In genomic region chr1:104425307-104425706, GRCm38 (mm10) we compare ENCODE assay signal across 30 mouse cellular contexts.
DNase-seq lines count a peak whose midpoint lies in the region; ATAC-seq and TF ChIP-seq lines count a peak whose summit lies in the region.
"Had no signal": no experiment of that assay in that cellular context is flagged by ENCODE, and none has a peak within 500 bp of the region (broad histone marks: within the 10 kb centered on the region; RNA-seq: fewer than 3 reads in every experiment).

No protein-coding gene starts in this region.

- H3K27me3 ChIP-seq in embryonic facial prominence, embryonic 14.5 days (replicated peaks; ENCODE audit: control insufficient read depth, insufficient read depth, low read length): no peaks in the 10 kb centered on the region
- no peaks in the 10 kb centered on the region for H3K27me3 ChIP-seq in embryonic facial prominence, embryonic 10.5 days (replicated peaks; ENCODE audit: low read depth, poor library complexity, severe bottlenecking)
- no peaks in the 10 kb centered on the region for H3K27me3 ChIP-seq in hindbrain, embryonic 14.5 days (ENCODE audit: control insufficient read depth, insufficient read depth, low read length)
- no peaks in the 10 kb centered on the region for H3K27me3 ChIP-seq in hindbrain, postnatal 0 days (ENCODE audit: insufficient read depth, low read length)
- H3K27me3 ChIP-seq: CH12.LX; embryonic facial prominence, embryonic 12.5 days; liver, embryonic 12.5 days; stomach, embryonic 15.5 days had no signal

- H3K4me3 ChIP-seq in embryonic facial prominence, embryonic 14.5 days (ENCODE audit: low read depth, low read length): no peak overlapping the region
- no peak overlapping the region for H3K4me3 ChIP-seq in embryonic facial prominence, embryonic 10.5 days
- H3K4me3 ChIP-seq in hindbrain, embryonic 14.5 days (replicated peaks; ENCODE audit: low read length): no peak overlapping the region
- H3K4me3 ChIP-seq in hindbrain, postnatal 0 days (ENCODE audit: low read length): no peak overlapping the region
- H3K4me3 ChIP-seq: embryonic facial prominence, embryonic 12.5 days; forebrain, embryonic 10.5 days; liver, embryonic 12.5 days; myocyte; stomach, embryonic 15.5 days had no signal

- WGBS in embryonic facial prominence, embryonic 14.5 days: 77% methylated on average over 1 of the region's 1 CpGs
- WGBS in embryonic facial prominence, embryonic 10.5 days: 88% methylated on average over 1 of the region's 1 CpGs
- WGBS in hindbrain, embryonic 14.5 days: 59% methylated on average over 1 of the region's 1 CpGs
- 86% methylated on average over 1 of the region's 1 CpGs for WGBS in hindbrain, postnatal 0 days

- no peaks in the 10 kb centered on the region for H3K36me3 ChIP-seq in embryonic facial prominence, embryonic 14.5 days (ENCODE audit: control insufficient read depth, insufficient read depth, low read length)
- no peaks in the 10 kb centered on the region for H3K36me3 ChIP-seq in embryonic facial prominence, embryonic 10.5 days (replicated peaks)
- no peaks in the 10 kb centered on the region for H3K36me3 ChIP-seq in hindbrain, embryonic 14.5 days (replicated peaks; ENCODE audit: control insufficient read depth, insufficient read depth)
- no peaks in the 10 kb centered on the region for H3K36me3 ChIP-seq in hindbrain, postnatal 0 days (ENCODE audit: insufficient read depth, low read length)
- H3K36me3 ChIP-seq: embryonic facial prominence, embryonic 12.5 days; forebrain, embryonic 10.5 days; liver, embryonic 12.5 days; stomach, embryonic 15.5 days had no signal

- H3K9ac ChIP-seq in embryonic facial prominence, embryonic 14.5 days (ENCODE audit: low read depth, low read length): no peak overlapping the region
- no peak overlapping the region for H3K9ac ChIP-seq in hindbrain, embryonic 14.5 days
- no peak overlapping the region for H3K9ac ChIP-seq in hindbrain, postnatal 0 days (replicated peaks; ENCODE audit: low read length)
- H3K9ac ChIP-seq: embryonic facial prominence, embryonic 12.5 days; liver, embryonic 12.5 days; liver, postnatal 0 days; stomach, embryonic 15.5 days had no signal

- H3K27ac ChIP-seq in embryonic facial prominence, embryonic 14.5 days (replicated peaks; ENCODE audit: low read depth, low read length): no peak overlapping the region
- H3K27ac ChIP-seq in embryonic facial prominence, embryonic 10.5 days (replicated peaks): no peak overlapping the region
- no peak overlapping the region for H3K27ac ChIP-seq in hindbrain, embryonic 14.5 days
- H3K27ac ChIP-seq in hindbrain, postnatal 0 days: no peak overlapping the region
- H3K27ac ChIP-seq: embryonic facial prominence, embryonic 12.5 days; forebrain, embryonic 10.5 days; liver, embryonic 12.5 days; stomach, embryonic 15.5 days had no signal

- no peak for TF ChIP-seq CTCF in hindbrain, postnatal 0 days (IDR thresholded peaks at IDR 0.05; ENCODE audit: low read depth)

- no peaks in the 10 kb centered on the region for H3K9me3 ChIP-seq in embryonic facial prominence, embryonic 14.5 days (ENCODE audit: control insufficient read depth, low read length)
- H3K9me3 ChIP-seq in embryonic facial prominence, embryonic 10.5 days: no peaks in the 10 kb centered on the region
- no peaks in the 10 kb centered on the region for H3K9me3 ChIP-seq in hindbrain, embryonic 14.5 days (ENCODE audit: control insufficient read depth, low read length)
- no peaks in the 10 kb centered on the region for H3K9me3 ChIP-seq in hindbrain, postnatal 0 days (ENCODE audit: low read length)
- H3K9me3 ChIP-seq: embryonic facial prominence, embryonic 12.5 days; forebrain, embryonic 10.5 days; liver, embryonic 12.5 days; stomach, embryonic 15.5 days had no signal

- no peaks in the 10 kb centered on the region for H3K4me1 ChIP-seq in embryonic facial prominence, embryonic 14.5 days (ENCODE audit: control insufficient read depth, insufficient read depth, low read length)
- H3K4me1 ChIP-seq in embryonic facial prominence, embryonic 10.5 days: no peaks in the 10 kb centered on the region
- H3K4me1 ChIP-seq in hindbrain, embryonic 14.5 days (replicated peaks; ENCODE audit: control insufficient read depth, insufficient read depth, low read length): no peaks in the 10 kb centered on the region
- H3K4me1 ChIP-seq in hindbrain, postnatal 0 days (ENCODE audit: insufficient read depth, low read length): no peaks in the 10 kb centered on the region
- H3K4me1 ChIP-seq: embryonic facial prominence, embryonic 12.5 days; forebrain, embryonic 10.5 days; liver, embryonic 12.5 days; stomach, embryonic 15.5 days had no signal

- DNase-seq in embryonic facial prominence, embryonic 14.5 days (ENCODE audit: low spot score): peak; percentile 12
- no peak for DNase-seq in embryonic facial prominence, embryonic 10.5 days (ENCODE audit: low spot score)
- DNase-seq in hindbrain, embryonic 14.5 days (ENCODE audit: low spot score): peak; percentile 29
- DNase-seq in hindbrain, postnatal 0 days (ENCODE audit: low spot score): no peak
- DNase-seq in retina, embryonic 14.5 days (ENCODE audit: low spot score): peak; percentile 17
- no peak for DNase-seq in retina, postnatal 1 day
- no peak for DNase-seq in adrenal gland, adult (ENCODE audit: inconsistent age in 2 of 2, low spot score in 1 of 2)
- DNase-seq: adrenal gland, adult 8-10 months; cerebellum, adult 8-10 months; cerebellum, postnatal 25 days; gastrocnemius, postnatal 14 days; heart, adult 11 months; heart, postnatal 36 days; kidney, adult 8-10 months; kidney, postnatal 10 days; layer of hippocampus, postnatal 36 days; left cerebral cortex, postnatal 4 days; liver, postnatal 0 days; lung, postnatal 4 days; right cerebral cortex, postnatal 14 days had no signal

- H3K4me2 ChIP-seq in embryonic facial prominence, embryonic 14.5 days (ENCODE audit: low read depth, low read length): no peak overlapping the region
- no peak overlapping the region for H3K4me2 ChIP-seq in hindbrain, embryonic 14.5 days (replicated peaks)
- no peak overlapping the region for H3K4me2 ChIP-seq in hindbrain, postnatal 0 days (ENCODE audit: low read depth, low read length)
- H3K4me2 ChIP-seq: embryonic facial prominence, embryonic 12.5 days; heart, embryonic 11.5 days; liver, embryonic 12.5 days; stomach, embryonic 15.5 days had no signal

- ATAC-seq in embryonic facial prominence, embryonic 14.5 days (ENCODE audit: low read depth): peak; percentile 70
- ATAC-seq in hindbrain, embryonic 14.5 days (ENCODE audit: low FRiP score): peak; percentile 55; the same call in 1 of the 2 replicates
- no peak for ATAC-seq in hindbrain, postnatal 0 days
- ATAC-seq in megakaryocyte, adult 5-6 weeks (ENCODE audit: poor library complexity, severe bottlenecking): no peak
- ATAC-seq: activated CD4-positive, CD25-positive, alpha-beta regulatory T cell, adult 4 months; intestine, embryonic 16.5 days; liver, embryonic 12.5 days; liver, postnatal 0 days had no signal

Comparison
In these comparisons a context has a peak if more than half of its experiments do, and no peak if none do; other contexts are left out.
1. ATAC-seq: peak in embryonic facial prominence, embryonic 14.5 days (single experiment) and hindbrain, embryonic 14.5 days (single experiment); none in hindbrain, postnatal 0 days (single experiment) and megakaryocyte, adult 5-6 weeks (single experiment).
2. DNase-seq: peak in embryonic facial prominence, embryonic 14.5 days (single experiment), hindbrain, embryonic 14.5 days (single experiment) and retina, embryonic 14.5 days (single experiment); none in embryonic facial prominence, embryonic 10.5 days (single experiment), hindbrain, postnatal 0 days (single experiment), retina, postnatal 1 day (single experiment) and adrenal gland, adult (0 of 2).